Mouse (Mus musculus) yolk sac, embryonic 10.5 days (tissue): Measurements from ENCODE around the gene Ciao2b.

Experiments
- DNase-seq: peaks from one replicate; pipeline ENCODE4 v3.0.0-alpha.2; 2017; ENCODE audit warnings: low spot score

The Ciao2b gene

DNA sequence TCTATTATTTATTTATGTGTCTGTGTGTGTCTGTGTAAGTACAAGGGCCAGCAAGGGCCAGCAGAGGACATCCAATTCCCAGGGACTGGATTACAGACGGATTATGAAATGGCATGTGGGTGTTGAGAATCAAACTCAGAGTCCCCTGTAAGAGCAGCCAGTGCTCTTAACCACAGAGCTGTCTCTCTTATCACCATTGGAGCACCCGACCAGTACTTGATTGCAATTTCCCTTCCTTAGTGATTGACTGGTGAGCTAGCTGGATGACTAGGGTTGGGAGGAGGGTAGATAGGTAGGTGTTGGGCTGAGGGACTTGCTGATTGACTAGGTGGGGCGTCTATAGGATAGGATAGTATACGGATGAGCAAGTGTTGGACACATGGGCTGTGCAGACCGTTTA lies 21.0 kb downstream of the Ciao2b start:
- DNase-seq: no peak

GRCm38 (mm10) chr8:104613119-104613518 lies 28.6 kb downstream of the Ciao2b start:
- DNase-seq: no peak

GRCm38 (mm10) chr8:104611613-104612012 lies 30.2 kb downstream of the Ciao2b start:
- DNase-seq: peak; percentile 36

GRCm38 (mm10) chr8:104610185-104610766 lies 31.5 kb downstream of the Ciao2b start:
- DNase-seq: no peak

DNA sequence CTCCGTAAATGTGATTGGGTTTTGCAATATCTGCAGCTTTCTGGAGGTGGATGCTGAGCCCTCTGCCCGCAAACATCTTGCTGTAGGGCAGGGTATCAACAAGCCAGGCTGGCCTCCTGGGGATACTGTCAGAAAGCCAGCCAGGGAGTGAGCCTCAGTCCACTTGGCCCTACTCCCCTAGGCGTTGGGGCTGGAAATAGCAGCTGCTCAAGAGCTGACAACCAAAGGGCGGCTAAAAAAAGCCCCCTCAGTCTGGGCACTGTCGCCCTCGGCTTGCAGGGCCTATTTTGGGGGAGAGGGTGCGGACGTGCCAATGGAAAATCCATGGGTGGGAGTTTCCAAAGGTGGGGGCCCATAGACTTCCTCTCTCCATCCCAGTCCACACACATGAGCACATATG lies 32.5 kb downstream of the Ciao2b start:
- no peak for DNase-seq

GRCm38 (mm10) chr8:104607944-104608343 lies 33.8 kb downstream of the Ciao2b start:
- no peak for DNase-seq

DNA sequence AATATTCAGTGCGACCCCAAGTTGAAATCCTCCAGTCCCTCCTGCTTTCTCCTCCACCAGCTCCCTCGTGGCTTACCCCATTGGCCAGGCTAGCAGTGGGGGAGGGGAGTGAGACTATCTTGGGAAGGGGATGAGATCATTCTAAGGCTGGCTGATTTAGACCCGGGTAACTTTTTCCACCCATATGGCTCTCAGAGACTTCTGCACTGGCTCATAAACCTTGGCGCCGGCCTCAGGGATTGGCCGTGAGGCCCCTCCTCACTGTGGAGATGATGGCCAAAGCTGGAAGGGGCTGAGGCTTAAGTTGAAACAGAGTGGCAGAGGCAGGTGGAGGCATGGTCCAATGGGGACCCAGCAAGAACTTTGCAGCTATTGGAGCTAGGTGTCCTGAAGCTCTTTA lies 35.4 kb downstream of the Ciao2b start:
- DNase-seq: no peak

DNA sequence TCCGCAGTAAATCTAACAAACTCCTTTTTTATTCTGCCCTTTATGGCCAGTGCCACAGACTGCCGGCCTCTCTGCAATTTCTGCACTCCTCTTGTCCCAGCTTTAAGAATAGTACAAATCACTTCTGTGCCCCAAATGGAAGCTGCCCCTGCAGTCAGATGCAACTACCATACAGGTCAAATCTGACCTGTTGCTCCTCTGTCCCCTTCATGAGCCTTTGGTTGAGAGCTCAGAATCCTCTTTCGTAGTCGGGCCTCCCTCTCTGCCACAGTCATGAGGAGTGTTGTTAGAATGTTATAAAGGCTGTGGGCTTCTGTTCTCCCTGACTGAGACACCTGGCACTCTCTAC lies 38.5 kb downstream of the Ciao2b start:
- no peak for DNase-seq

DNA sequence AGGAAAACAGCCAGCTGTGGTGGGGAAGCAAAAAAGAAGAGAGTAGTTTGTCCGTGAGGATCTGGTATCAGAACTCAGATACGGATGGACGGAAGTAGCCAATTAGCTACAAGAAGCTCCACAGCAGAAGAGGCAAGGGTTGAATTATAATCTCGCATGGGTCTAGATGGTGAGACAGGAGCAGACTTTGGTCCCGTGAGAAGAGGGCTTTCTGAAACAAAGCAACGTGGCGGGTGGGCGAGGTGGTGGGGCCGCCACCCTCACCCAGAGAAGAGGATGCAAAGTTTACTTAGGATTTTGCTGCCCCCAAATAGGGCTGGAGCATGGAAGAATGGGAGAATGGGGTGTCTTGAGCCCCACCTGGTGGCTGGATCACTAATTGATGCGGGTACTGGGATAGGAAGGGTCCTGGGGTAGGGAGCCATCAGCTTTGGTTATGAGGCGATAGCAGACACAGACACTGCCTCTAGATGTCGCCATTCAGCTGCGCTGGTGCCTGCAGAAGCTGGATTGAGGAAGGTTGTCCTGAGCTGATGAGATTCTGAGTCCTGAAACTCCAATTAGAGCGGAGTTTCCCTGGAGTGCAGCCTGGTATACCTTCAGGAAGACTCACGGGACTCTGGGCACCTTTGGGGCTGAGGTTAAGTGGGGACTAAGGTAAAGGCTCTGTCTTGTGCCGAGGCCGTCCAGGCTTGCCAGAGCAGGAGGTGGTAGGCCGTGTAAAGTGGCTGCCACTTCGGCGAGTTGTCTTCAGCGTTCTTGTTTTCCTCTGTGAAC lies 39.1 kb downstream of the Ciao2b start:
- DNase-seq: peak; percentile 86

- peak; percentile 40 for DNase-seq
These were observed 39.8 kb downstream of the Ciao2b start for GRCm38 (mm10) chr8:104601941-104602371.

- DNase-seq: no peak
These were observed 40.4 kb downstream of the Ciao2b start for GRCm38 (mm10) chr8:104601386-104601785.

DNA sequence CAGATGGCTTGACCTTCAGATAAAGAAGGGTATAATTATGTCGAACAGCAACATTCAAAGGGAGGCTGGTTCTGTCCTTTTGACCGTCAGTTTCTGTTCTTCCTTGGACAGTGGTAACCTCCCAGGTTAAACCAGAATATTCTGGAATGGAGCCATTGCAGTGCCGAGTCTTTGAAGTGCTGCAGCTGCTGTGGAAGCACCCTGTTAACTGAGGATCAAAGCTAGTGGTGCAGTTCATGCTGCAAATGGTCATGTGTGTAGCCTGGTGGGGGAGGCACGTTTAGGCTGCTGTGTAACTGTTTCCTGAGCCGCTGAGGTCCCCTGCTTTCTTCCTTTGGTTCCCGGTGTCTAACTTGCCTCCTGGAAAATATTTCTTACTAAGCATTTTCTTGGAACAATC lies 43.3 kb downstream of the Ciao2b start:
- DNase-seq: no peak

GRCm38 (mm10) chr8:104597656-104598055 lies 44.1 kb downstream of the Ciao2b start:
- DNase-seq: no peak

DNA sequence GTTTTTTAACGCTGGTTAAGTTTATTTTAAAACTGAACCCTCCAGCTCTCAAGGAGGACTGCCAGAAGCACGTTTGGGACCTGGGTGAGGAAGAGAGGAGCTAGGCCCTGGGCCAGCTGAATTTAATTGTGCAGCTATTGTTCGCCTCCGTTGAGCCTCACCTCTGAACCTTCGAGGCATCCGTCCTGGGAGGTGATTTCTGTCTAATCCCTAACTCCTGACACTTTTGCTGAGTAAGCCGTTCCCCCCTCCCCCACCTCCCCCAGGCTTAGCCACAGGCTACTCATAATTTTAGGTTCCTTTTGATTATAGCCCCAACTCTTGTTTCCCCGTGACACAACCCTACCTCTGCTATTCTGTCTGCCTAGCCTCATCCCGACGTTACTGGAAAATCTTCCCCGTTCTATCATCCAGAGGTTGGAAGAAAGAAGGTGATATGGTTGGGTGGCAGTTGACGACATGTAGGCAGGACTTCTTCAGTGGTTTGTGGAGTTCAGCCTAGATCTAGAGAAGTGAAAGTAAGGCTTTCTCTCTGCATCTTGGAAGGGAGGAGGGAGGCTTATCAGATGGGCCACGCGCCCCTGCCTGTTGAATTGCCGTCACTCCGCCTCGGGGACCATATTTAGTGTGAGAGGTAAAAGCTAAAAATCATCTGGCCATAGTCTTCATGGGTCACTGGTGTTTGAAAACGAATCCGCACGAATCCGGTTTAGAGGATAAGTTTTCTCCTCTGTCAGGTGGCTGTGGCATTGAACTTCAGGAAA lies 45.8 kb downstream of the Ciao2b start:
- no peak for DNase-seq

- no peak for DNase-seq
These were observed 47.0 kb downstream of the Ciao2b start for GRCm38 (mm10) chr8:104594611-104595362.

DNA sequence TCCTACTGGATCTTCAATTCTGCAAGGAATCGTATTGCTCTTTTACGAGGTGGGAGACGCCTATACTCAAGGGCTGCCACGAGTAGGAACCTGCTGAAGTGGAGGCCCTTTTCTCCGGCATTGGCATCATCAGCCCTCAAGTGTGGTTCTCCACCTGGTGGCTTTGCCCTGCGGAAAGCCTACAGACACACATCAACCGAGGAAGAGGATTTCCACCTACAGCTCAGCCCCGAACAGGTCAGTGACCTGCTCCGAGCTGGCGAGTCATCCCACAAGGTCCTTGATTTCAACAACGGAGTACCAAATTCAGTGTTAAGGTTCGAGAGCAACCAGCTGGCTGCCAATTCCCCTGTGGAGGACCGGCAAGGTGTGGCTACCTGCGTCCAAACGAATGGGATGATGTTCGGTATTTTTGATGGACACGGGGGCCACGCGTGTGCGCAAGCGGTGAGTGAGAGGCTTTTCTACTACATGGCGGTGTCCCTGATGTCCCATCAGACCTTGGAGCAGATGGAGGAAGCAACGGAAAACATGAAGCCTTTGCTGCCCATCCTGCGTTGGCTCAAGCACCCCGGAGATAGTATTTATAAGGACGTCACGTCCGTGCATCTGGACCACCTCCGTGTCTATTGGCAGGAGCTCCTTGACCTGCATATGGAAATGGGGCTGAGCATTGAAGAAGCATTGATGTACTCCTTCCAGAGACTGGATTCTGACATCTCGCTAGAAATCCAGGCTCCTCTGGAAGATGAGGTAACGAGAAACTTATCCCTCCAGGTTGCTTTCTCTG lies 48.0 kb downstream of the Ciao2b start:
- DNase-seq: no peak

- no peak for DNase-seq
These were observed 49.2 kb downstream of the Ciao2b start for GRCm38 (mm10) chr8:104592566-104592965.

DNA sequence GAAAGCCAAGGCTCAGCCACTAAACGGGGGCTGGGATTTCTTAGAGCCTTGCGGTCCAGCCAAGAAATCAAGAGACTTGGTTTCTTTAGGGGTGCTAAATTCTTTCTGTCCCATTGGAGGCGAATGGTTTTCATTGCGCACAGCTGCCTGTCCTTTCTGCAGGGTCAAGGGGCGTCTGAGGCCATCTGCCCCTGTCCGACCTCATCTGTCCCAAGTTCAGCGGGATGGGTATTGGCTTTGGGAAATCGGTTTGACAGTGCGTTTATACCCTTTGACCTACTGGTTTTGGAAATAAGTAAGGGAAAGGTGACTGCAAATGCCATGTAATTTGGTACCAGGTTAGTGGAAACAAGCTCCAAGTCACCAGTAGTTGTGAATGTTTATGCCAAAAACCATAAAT lies 49.9 kb downstream of the Ciao2b start:
- DNase-seq: no peak

- DNase-seq: peak; percentile 97
These were observed 50.5 kb downstream of the Ciao2b start, which contains the start of gene Pdp2 for GRCm38 (mm10) chr8:104591133-104591834. TSS of gene Pdp2 (plus strand) at chr8:104591451.

DNA sequence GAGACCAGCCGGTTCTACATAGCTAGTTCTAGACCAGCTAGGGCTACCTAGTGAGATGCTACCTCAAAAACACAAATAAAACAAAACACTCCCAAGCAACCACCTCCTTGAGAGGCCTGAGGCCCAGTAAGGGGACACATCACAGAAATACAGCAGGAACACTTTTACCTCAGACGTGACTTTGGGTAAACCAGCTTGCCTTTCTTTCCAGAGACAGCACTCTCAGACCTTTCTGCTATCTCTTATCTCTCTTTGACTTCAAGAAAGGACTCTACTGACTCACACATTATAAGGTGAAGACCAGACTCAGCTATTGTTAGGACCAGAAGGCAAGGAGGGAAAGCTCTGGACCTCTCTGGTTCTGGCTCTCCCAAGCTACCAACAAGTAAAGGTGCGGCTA lies 51.5 kb downstream of the Ciao2b start:
- no peak for DNase-seq
